Mouse (Mus musculus) cerebellum, postnatal 10 days (tissue): ENCODE results near the gene Utp20.

Experiments
- DNase-seq, 2 experiments: peaks; one replicate each; pipeline ENCODE4 v3.0.0; 2021; ENCODE audit warnings: mixed read lengths in 2 of 2

The Utp20 gene

GRCm38 (mm10) chr10:88714744-88715143 is 111.9 kb downstream of the Utp20 start:
- no peak for DNase-seq

GRCm38 (mm10) chr10:88712359-88712758 is 114.2 kb downstream of the Utp20 start:
- no peak for DNase-seq

GRCm38 (mm10) chr10:88708671-88709523 is 117.7 kb downstream of the Utp20 start:
- peak; percentile 5 to 19 for DNase-seq

- no peak for DNase-seq
These were observed 125.7 kb downstream of the Utp20 start for GRCm38 (mm10) chr10:88700938-88701337.
